8 mouse cellular contexts compared by ENCODE assay signal in the genomic region with DNA sequence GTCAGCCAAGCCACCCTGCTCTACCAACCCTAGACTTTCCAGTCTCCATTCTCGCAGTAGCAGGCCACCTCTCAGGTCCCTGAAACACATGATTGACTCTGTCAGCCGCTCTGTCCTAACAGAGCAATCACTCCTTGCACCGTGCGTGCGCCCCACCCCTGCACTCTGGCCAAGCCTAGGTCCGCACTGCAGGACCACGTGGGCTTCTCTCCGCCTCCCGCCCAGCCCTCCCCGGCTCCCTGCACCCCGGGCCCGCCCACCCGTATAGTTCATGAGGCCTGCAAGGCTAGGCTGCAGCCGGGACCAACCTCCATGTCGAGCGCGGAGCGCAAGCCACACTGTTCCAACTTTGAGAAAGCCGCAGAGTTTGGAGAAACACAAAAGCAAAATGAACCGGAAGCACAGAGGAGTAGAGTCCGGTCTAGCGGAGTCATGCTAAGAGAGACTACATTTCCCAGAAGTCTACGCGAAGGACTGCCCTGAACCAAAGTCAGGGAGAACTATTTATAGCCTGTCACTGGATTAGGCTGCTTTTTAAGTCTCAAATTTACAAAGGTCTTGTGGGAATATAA. TPM values are rescaled to one million over a fixed set of nuclear protein-coding genes. Genes with fewer than 3 reads are reported as not detected.
DNase-seq lines count a peak whose midpoint lies in the region; ATAC-seq and TF ChIP-seq lines count a peak whose summit lies in the region.

No protein-coding gene starts in this region.

- TF ChIP-seq CTCF in lung, postnatal 0 days (IDR thresholded peaks at IDR 0.05) = no peak

- DNase-seq in MN1 (ENCODE audit: low spot score) = peak; percentile 80
- peak; percentile 59 for DNase-seq in cerebellum, adult 8-10 months
- peak; percentile 83 for DNase-seq in hindbrain, embryonic 10.5 days (ENCODE audit: low spot score)
- DNase-seq in layer of hippocampus, adult 9-11 months = peak; percentile 77
- DNase-seq in lung, postnatal 0 days (ENCODE audit: low spot score) = peak; percentile 91
- peak; percentile 61 for DNase-seq in ovary, postnatal 14 days (ENCODE audit: low spot score)
- peak; percentile 62 for DNase-seq in thymus, postnatal 14 days

- no peak for TF ChIP-seq EP300 in lung, postnatal 0 days (IDR thresholded peaks at IDR 0.05)

- peak; percentile 97 for ATAC-seq in frontal cortex, adult (ENCODE audit: low TSS enrichment)
- peak; percentile 99 for ATAC-seq in lung, postnatal 0 days

- peaks cover 9% of the 10 kb centered on the region; the same call in 1 of the 2 replicates for H3K4me1 ChIP-seq in hindbrain, embryonic 10.5 days (replicated peaks)
- 0 out of 2 replicates have a peak, but pooled peaks cover 3% of the 10 kb centered on the region for H3K4me1 ChIP-seq in lung, postnatal 0 days (ENCODE audit: insufficient read depth, low read depth, low read length)

- H3K4me3 ChIP-seq in hindbrain, embryonic 10.5 days = peak overlapping the region; percentile 78
- peak overlapping the region; percentile 63 for H3K4me3 ChIP-seq in lung, postnatal 0 days (ENCODE audit: low read depth, low read length)

- peak overlapping the region; percentile 93 for H3K27ac ChIP-seq in hindbrain, embryonic 10.5 days
- peak overlapping the region; percentile 75 for H3K27ac ChIP-seq in lung, postnatal 0 days (ENCODE audit: low read length)

- WGBS in hindbrain, embryonic 10.5 days = 0% methylated on average over 24 of the region's 24 CpGs
- under 1% methylated on average over 24 of the region's 24 CpGs for WGBS in lung, postnatal 0 days

- peak overlapping the region; percentile 39; the same call in 1 of the 2 replicates for H3K9ac ChIP-seq in lung, postnatal 0 days (replicated peaks; ENCODE audit: low read depth)

- H3K36me3 ChIP-seq in hindbrain, embryonic 10.5 days = peaks cover 30% of the 10 kb centered on the region
- H3K36me3 ChIP-seq in lung, postnatal 0 days (ENCODE audit: insufficient read depth, low read length) = no peaks in the 10 kb centered on the region

- H3K27me3 ChIP-seq in hindbrain, embryonic 10.5 days (ENCODE audit: insufficient read depth, poor library complexity, severe bottlenecking) = no peaks in the 10 kb centered on the region
- H3K27me3 ChIP-seq in lung, postnatal 0 days (replicated peaks; ENCODE audit: insufficient read depth, low read length) = no peaks in the 10 kb centered on the region

- H3K4me2 ChIP-seq in lung, postnatal 0 days (replicated peaks; ENCODE audit: low read depth, low read length) = peak overlapping the region; percentile 69

- peaks cover 18% of the 10 kb centered on the region for H3K9me3 ChIP-seq in hindbrain, embryonic 10.5 days
- H3K9me3 ChIP-seq in lung, postnatal 0 days (ENCODE audit: low read length) = no peaks in the 10 kb centered on the region

RNA-seq across cellular contexts. Expression of a gene that starts 16.5 kb away (rescaled TPM):
- polyA plus RNA-seq in hindbrain, embryonic 10.5 days (2016; fragmentation: Nextera tagmentation; extraction: Ambion mirVana) = 5.7 TPM in 2 replicates
- polyA plus RNA-seq in lung, postnatal 0 days (2015; fragmentation: Nextera tagmentation; extraction: Ambion mirVana) = 2.3 and 3.0 TPM in 2 replicates

RNA-seq across cellular contexts. Expression of a gene that starts 20.3 kb away (rescaled TPM):
- polyA plus RNA-seq in hindbrain, embryonic 10.5 days (2016; fragmentation: Nextera tagmentation; extraction: Ambion mirVana) = 3.3 and 3.8 TPM in 2 replicates
- 2.3 and 2.7 TPM in 2 replicates for polyA plus RNA-seq in lung, postnatal 0 days (2015; fragmentation: Nextera tagmentation; extraction: Ambion mirVana)

RNA-seq across cellular contexts. Expression of a gene that starts 27.2 kb away (rescaled TPM):
- 2.3 and 2.8 TPM in 2 replicates for polyA plus RNA-seq in hindbrain, embryonic 10.5 days (2016; fragmentation: Nextera tagmentation; extraction: Ambion mirVana)
- polyA plus RNA-seq in lung, postnatal 0 days (2015; fragmentation: Nextera tagmentation; extraction: Ambion mirVana) = 2.5 and 2.7 TPM in 2 replicates

RNA-seq across cellular contexts. Expression of a gene that starts 34.8 kb away (rescaled TPM):
- polyA plus RNA-seq in hindbrain, embryonic 10.5 days (2016; fragmentation: Nextera tagmentation; extraction: Ambion mirVana) = 0.45 TPM in 1 of 2 replicates, not detected in the other
- 0.11 TPM in 1 of 2 replicates, not detected in the other for polyA plus RNA-seq in lung, postnatal 0 days (2015; fragmentation: Nextera tagmentation; extraction: Ambion mirVana)

RNA-seq across cellular contexts. Expression of a gene that starts 40.2 kb away (rescaled TPM):
- polyA plus RNA-seq in hindbrain, embryonic 10.5 days (2016; fragmentation: Nextera tagmentation; extraction: Ambion mirVana) = 1.2 and 1.8 TPM in 2 replicates
- polyA plus RNA-seq in lung, postnatal 0 days (2015; fragmentation: Nextera tagmentation; extraction: Ambion mirVana) = 1.1 TPM in 2 replicates

Comparison
In these comparisons a context has a peak if more than half of its experiments do, and no peak if none do; other contexts are left out.
1. Peak in every context shown above with its lines: DNase-seq, ATAC-seq, H3K4me3 ChIP-seq and H3K27ac ChIP-seq.